Comparison of ENCODE assay signal across 25 mouse cellular contexts in the genomic region with DNA sequence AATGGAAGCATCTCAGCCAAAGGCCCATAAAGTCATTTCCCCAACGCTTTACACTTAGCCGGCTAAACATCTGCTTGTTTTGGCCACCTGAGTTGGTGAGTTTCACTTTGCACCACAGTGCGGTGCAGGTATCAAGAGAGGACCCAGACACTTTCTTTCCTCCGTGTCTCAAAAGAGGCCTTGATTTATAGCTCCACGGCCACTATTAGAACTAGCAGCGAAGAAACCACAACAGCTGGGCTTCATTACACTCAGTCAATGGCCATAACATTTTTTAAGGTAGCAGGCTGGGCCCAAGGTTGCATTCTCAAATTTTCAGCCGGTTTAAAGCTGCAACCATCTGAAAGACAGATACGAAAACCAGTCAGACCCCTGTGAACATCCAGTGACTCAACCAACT.
DNase-seq lines count a peak whose midpoint lies in the region; ATAC-seq and TF ChIP-seq lines count a peak whose summit lies in the region.
"Had no signal": no experiment of that assay in that cellular context is flagged by ENCODE, and none has a peak within 500 bp of the region (broad histone marks: within the 10 kb centered on the region; RNA-seq: fewer than 3 reads in every experiment).

No protein-coding gene starts in this region.

- no peak overlapping the region for H3K4me3 ChIP-seq in kidney, postnatal 0 days (replicated peaks; ENCODE audit: low read depth, low read length)
- H3K4me3 ChIP-seq in myocyte, result no peak overlapping the region
- H3K4me3 ChIP-seq in hindbrain, embryonic 10.5 days, result no peak overlapping the region
- H3K4me3 ChIP-seq: embryonic facial prominence, embryonic 15.5 days; layer of hippocampus, adult 2 months; liver, embryonic 13.5 days had no signal

- no peaks in the 10 kb centered on the region for H3K36me3 ChIP-seq in kidney, postnatal 0 days (ENCODE audit: insufficient read depth, low read length)
- H3K36me3 ChIP-seq in myocyte (ENCODE audit: control insufficient read depth, insufficient read depth), result no peaks in the 10 kb centered on the region
- no peaks in the 10 kb centered on the region for H3K36me3 ChIP-seq in hindbrain, embryonic 10.5 days
- H3K36me3 ChIP-seq: embryonic facial prominence, embryonic 15.5 days; G1E; liver, embryonic 13.5 days had no signal

- no peaks in the 10 kb centered on the region for H3K9me3 ChIP-seq in kidney, postnatal 0 days (replicated peaks; ENCODE audit: low read length)
- H3K9me3 ChIP-seq in hindbrain, embryonic 10.5 days, result no peaks in the 10 kb centered on the region
- H3K9me3 ChIP-seq: embryonic facial prominence, embryonic 15.5 days; G1E; liver, embryonic 13.5 days had no signal

- no peaks in the 10 kb centered on the region for H3K27me3 ChIP-seq in kidney, postnatal 0 days (ENCODE audit: insufficient read depth, low read length)
- H3K27me3 ChIP-seq in myocyte (ENCODE audit: control insufficient read depth, insufficient read depth, insufficient read length), result no peaks in the 10 kb centered on the region
- no peaks in the 10 kb centered on the region for H3K27me3 ChIP-seq in hindbrain, embryonic 10.5 days (ENCODE audit: insufficient read depth, poor library complexity, severe bottlenecking)
- H3K27me3 ChIP-seq: embryonic facial prominence, embryonic 15.5 days; liver, embryonic 13.5 days had no signal

- no peak overlapping the region for H3K4me2 ChIP-seq in kidney, postnatal 0 days (ENCODE audit: low read length)
- no peak overlapping the region for H3K4me2 ChIP-seq in myocyte (ENCODE audit: low read depth)
- H3K4me2 ChIP-seq: embryonic facial prominence, embryonic 15.5 days; liver, embryonic 13.5 days; lung, embryonic 14.5 days had no signal

- ATAC-seq in kidney, postnatal 0 days (replicated peaks; ENCODE audit: low FRiP score, low read depth), result no peak
- ATAC-seq: hindbrain, postnatal 0 days had no signal

- H3K9ac ChIP-seq in kidney, postnatal 0 days (ENCODE audit: low read depth, low read length), result no peak overlapping the region
- H3K9ac ChIP-seq: embryonic facial prominence, embryonic 15.5 days; liver, embryonic 13.5 days; lung, embryonic 14.5 days had no signal

- TF ChIP-seq CTCF in kidney, postnatal 0 days (IDR thresholded peaks at IDR 0.05; ENCODE audit: low read depth), result no peak

- no peak overlapping the region for H3K27ac ChIP-seq in kidney, postnatal 0 days
- no peak overlapping the region for H3K27ac ChIP-seq in hindbrain, embryonic 10.5 days
- H3K27ac ChIP-seq: embryonic facial prominence, embryonic 15.5 days; hindbrain, postnatal 0 days; layer of hippocampus, adult 2 months; liver, embryonic 13.5 days; macrophage had no signal

- 18% methylated on average over 8 of the region's 8 CpGs for WGBS in kidney, postnatal 0 days
- 88% methylated on average over 8 of the region's 8 CpGs for WGBS in hindbrain, embryonic 10.5 days

- H3K4me1 ChIP-seq in kidney, postnatal 0 days (replicated peaks; ENCODE audit: insufficient read depth, low read length), result no peaks in the 10 kb centered on the region
- no peaks in the 10 kb centered on the region for H3K4me1 ChIP-seq in hindbrain, embryonic 10.5 days (replicated peaks)
- H3K4me1 ChIP-seq: embryonic facial prominence, embryonic 15.5 days; liver, embryonic 13.5 days had no signal

- H3K79me2 ChIP-seq in myocyte (ENCODE audit: control insufficient read depth, insufficient read depth), result no peaks in the 10 kb centered on the region

- DNase-seq in embryo, embryonic 10.5 days (ENCODE audit: low spot score), result peak; percentile 54
- no peak for DNase-seq in embryo, embryonic 10 days (ENCODE audit: low spot score)
- peak; percentile 45 for DNase-seq in kidney, postnatal 0 days (ENCODE audit: low spot score)
- no peak for DNase-seq in kidney, postnatal 10 days
- DNase-seq in hindlimb bud, embryonic 11.5 days (ENCODE audit: extremely low spot score, low read depth, low spot score), result peak; percentile 56
- no peak for DNase-seq in hindbrain, embryonic 10.5 days (ENCODE audit: low spot score)
- no peak for DNase-seq in left cerebral cortex, adult 18-20 months (ENCODE audit: low spot score in 2 of 2)
- DNase-seq: adrenal gland, postnatal 36 days; cerebellum, adult 11-12 months; cerebellum, postnatal 25 days; gastrocnemius, postnatal 10 days; heart, adult 18-20 months; heart, postnatal 4 days; kidney, adult 11 months; liver, embryonic 13.5 days; lung, embryonic 14.5 days; midbrain, embryonic 14.5 days; right cerebral cortex, postnatal 14 days; thymus, postnatal 36 days had no signal

- H3ac ChIP-seq in myocyte (ENCODE audit: control insufficient read depth, insufficient read length), result no peak overlapping the region

- no peak for TF ChIP-seq POLR2A in myocyte (IDR thresholded peaks at IDR 0.05; ENCODE audit: insufficient read length, low read depth)

TF ChIP-seq in myocyte, 11 proteins besides CTCF, POLR2A, EP300 and RAD21:
- TF ChIP-seq TCF12 (IDR thresholded peaks at IDR 0.05; ENCODE audit: insufficient read depth, poor library complexity, severe bottlenecking), result no peak
- TF ChIP-seq CEBPB (IDR thresholded peaks at IDR 0.05; ENCODE audit: insufficient read depth, poor library complexity, severe bottlenecking), result no peak
- TF ChIP-seq REST (IDR thresholded peaks at IDR 0.05; ENCODE audit: insufficient read depth, insufficient read length), result no peak
- TF ChIP-seq MYOD1 (IDR thresholded peaks at IDR 0.05; ENCODE audit: control insufficient read depth in 1 of 3, insufficient read length in 2 of 3, low read depth in 2 of 3), result peak in 2 of 3 experiments; percentile 9 to 13

Comparison
In these comparisons a context has a peak if more than half of its experiments do, and no peak if none do; other contexts are left out.
1. DNase-seq: peak in embryo, embryonic 10.5 days (single experiment), kidney, postnatal 0 days (single experiment) and hindlimb bud, embryonic 11.5 days (single experiment); none in embryo, embryonic 10 days (single experiment), kidney, postnatal 10 days (single experiment), hindbrain, embryonic 10.5 days (single experiment) and left cerebral cortex, adult 18-20 months (0 of 2).